Mouse (Mus musculus) cortical plate, adult 2 months (tissue): ENCODE data around the gene Foxe1.

Experiments used
- CTCF ChIP-seq: fragments of 200-500 bp; IDR thresholded peaks from 2 replicates; pipeline ENCODE4 v1.5.1; 2011; ENCODE audit warnings: mild to moderate bottlenecking, control low read depth, low read length; ENCODE audit not compliant: insufficient read depth; ENCODE audit errors: extremely low read depth
- POLR2A ChIP-seq: fragments of 200-500 bp; IDR thresholded peaks from 2 replicates; pipeline ENCODE4 v1.6.1; 2011; ENCODE audit warnings: mild to moderate bottlenecking, low read length, control low read depth; ENCODE audit not compliant: insufficient read depth; ENCODE audit errors: extremely low read depth

GRCm38 (mm10) chr4:46348897-46349296, 5.5 kb downstream of the Foxe1 start:
- no peak for TF ChIP-seq CTCF
- TF ChIP-seq POLR2A = no peak
